ENCODE assay signal across 22 mouse cellular contexts in the genomic region with DNA sequence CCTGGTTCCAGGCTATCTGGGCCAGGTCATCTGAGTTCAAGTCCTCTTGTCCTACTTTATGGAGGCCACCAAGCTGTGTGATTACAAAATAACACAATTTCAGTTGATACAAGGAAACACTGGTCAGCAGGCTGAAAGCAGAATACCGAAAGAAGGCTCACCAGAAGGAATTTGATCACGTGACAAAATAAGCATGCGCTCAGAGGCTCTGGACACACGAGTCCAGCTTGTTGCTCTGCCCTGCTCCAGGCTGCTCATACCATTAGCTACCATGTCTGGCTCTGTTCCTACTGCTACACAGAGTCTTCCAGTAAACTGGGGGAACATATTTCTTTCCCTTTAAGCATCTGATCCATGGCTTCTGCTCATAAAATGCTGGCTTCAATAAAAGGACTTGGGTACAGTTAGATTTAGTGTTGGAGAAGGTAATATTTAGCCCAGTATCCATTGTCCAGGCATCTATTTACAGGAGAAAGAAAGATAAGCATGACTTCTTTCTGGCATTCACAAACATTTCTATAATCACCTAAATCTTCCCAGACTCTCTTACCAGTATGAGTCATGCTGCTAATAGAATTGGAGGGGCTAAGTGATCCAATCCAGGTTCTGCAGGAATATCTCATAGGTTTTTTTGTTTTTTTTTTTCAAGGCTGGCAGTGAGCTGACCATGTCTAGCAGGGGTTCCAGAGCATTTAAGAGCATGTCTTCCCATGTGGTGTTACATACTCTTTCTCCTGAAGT. TPM values are rescaled to one million over a fixed set of nuclear protein-coding genes. Genes with fewer than 3 reads are reported as not detected.
"Had no signal": no experiment of that assay in that cellular context is flagged by ENCODE, and none has a peak within 500 bp of the region (broad histone marks: within the 10 kb centered on the region; RNA-seq: fewer than 3 reads in every experiment).

No protein-coding gene starts in this region.

- H3K4me3 ChIP-seq: limb, embryonic 10.5 days; limb, embryonic 13.5 days; liver, embryonic 12.5 days; liver, embryonic 15.5 days; lung, embryonic 15.5 days; neural tube, embryonic 13.5 days had no signal

- H3K27me3 ChIP-seq: limb, embryonic 13.5 days; liver, embryonic 12.5 days; liver, embryonic 15.5 days; lung, embryonic 15.5 days; neural tube, embryonic 13.5 days had no signal

- H3K9me3 ChIP-seq: limb, embryonic 10.5 days; limb, embryonic 13.5 days; liver, embryonic 12.5 days; liver, embryonic 15.5 days; lung, embryonic 15.5 days; neural tube, embryonic 13.5 days had no signal

- H3K9ac ChIP-seq: limb, embryonic 13.5 days; liver, embryonic 12.5 days; liver, embryonic 15.5 days; lung, embryonic 15.5 days; neural tube, embryonic 13.5 days had no signal

- H3K4me2 ChIP-seq: limb, embryonic 13.5 days; liver, embryonic 12.5 days; liver, embryonic 15.5 days; lung, embryonic 15.5 days; midbrain, embryonic 11.5 days; neural tube, embryonic 13.5 days had no signal

- ATAC-seq: liver, embryonic 12.5 days had no signal

- H3K4me1 ChIP-seq: limb, embryonic 10.5 days; liver, embryonic 12.5 days; liver, embryonic 15.5 days; lung, embryonic 15.5 days had no signal

- H3K27ac ChIP-seq: limb, embryonic 10.5 days; limb, embryonic 13.5 days; liver, embryonic 12.5 days; liver, embryonic 15.5 days; lung, embryonic 15.5 days; neural tube, embryonic 13.5 days had no signal

- DNase-seq: kidney, adult 18-20 months; kidney, adult 9 months; kidney, postnatal 10 days; kidney, postnatal 4 days; liver; lung, adult 18-20 months; lung, postnatal 10 days; lung, postnatal 4 days; midbrain, embryonic 14.5 days; retina, postnatal 1 day; thymus, adult 18-20 months; thymus, postnatal 4 days had no signal

- H3K36me3 ChIP-seq: limb, embryonic 10.5 days; limb, embryonic 13.5 days; liver, embryonic 12.5 days; liver, embryonic 15.5 days; lung, embryonic 15.5 days; neural tube, embryonic 13.5 days had no signal

RNA-seq across cellular contexts. Expression of a gene that starts 33.9 kb away (rescaled TPM):
- total RNA-seq: megakaryocyte progenitor cell, adult 5-6 weeks; megakaryocyte-erythroid progenitor cell, adult 5-6 weeks; neutrophil, adult 5-6 weeks had no signal
